Mouse (Mus musculus) kidney, embryonic 15.5 days (tissue): ENCODE results near the gene Specc1. TPM values are rescaled to one million over a fixed set of nuclear protein-coding genes. Genes with fewer than 3 reads are reported as not detected.

ENCODE experiments used
- ATAC-seq: fragments of 200-750 bp; cut with Nextera tagmentation; replicated peaks from 2 replicates; pipeline ENCODE4 v1.8.0; 2017; ENCODE audit warnings: moderate TSS enrichment; ENCODE audit not compliant: low FRiP score
- H3K27ac ChIP-seq: fragments of 300-500 bp; sonication (generic); 2 replicates; pipeline ENCODE4 v1.5.1; 2015; ENCODE audit warnings: mild to moderate bottlenecking, inconsistent platforms
- H3K27me3 ChIP-seq: fragments of 300-500 bp; sonication (generic); 2 replicates; pipeline ENCODE4 v1.6.1; 2015; ENCODE audit warnings: inconsistent platforms
- H3K36me3 ChIP-seq: fragments of 300-500 bp; sonication (generic); 2 replicates; pipeline ENCODE4 v1.6.1; 2015; ENCODE audit warnings: inconsistent platforms
- H3K4me1 ChIP-seq: fragments of 300-500 bp; sonication (generic); 2 replicates; pipeline ENCODE4 v1.6.1; 2015; ENCODE audit warnings: inconsistent platforms
- H3K4me2 ChIP-seq: fragments of 300-500 bp; sonication (generic); 2 replicates; pipeline ENCODE4 v1.6.1; 2015; ENCODE audit warnings: moderate library complexity, mild to moderate bottlenecking, inconsistent platforms
- H3K4me3 ChIP-seq: fragments of 300-500 bp; sonication (generic); replicated peaks from 2 replicates; pipeline ENCODE4 v1.5.1; 2015; ENCODE audit warnings: mild to moderate bottlenecking, inconsistent platforms
- H3K9ac ChIP-seq: fragments of 300-500 bp; sonication (generic); 2 replicates; pipeline ENCODE4 v1.6.1; 2015; ENCODE audit warnings: mild to moderate bottlenecking, inconsistent platforms
- H3K9me3 ChIP-seq: fragments of 300-500 bp; sonication (generic); replicated peaks from 2 replicates; pipeline ENCODE4 v1.6.1; 2016; ENCODE audit warnings: inconsistent platforms
- WGBS: fragments of 180-500 bp; shearing (Covaris S2); methylation state at CpG from one replicate; pipeline ENCODE4 v1.1.7; 2015; ENCODE audit warnings: mixed read lengths; 5-methylcytosine and 5-hydroxymethylcytosine counted together
- polyA plus RNA-seq: library from polyadenylated mRNA; unstranded; fragments of >200 nt; fragmentation: Nextera tagmentation; extraction: Ambion mirVana; gene quantifications from 2 replicates; pipeline ENCODE4 v1.2.1, GENCODE M21; 2015

Specc1 gene
- polyA plus RNA-seq, 1 experiment from 2014 or later, result 9.9 TPM

GRCm38 (mm10) chr11:62070206-62070605, 113.6 kb downstream of the Specc1 start:
- no peak overlapping the region for H3K9ac ChIP-seq
- H3K4me3 ChIP-seq, result no peak overlapping the region
- H3K9me3 ChIP-seq, result no peaks in the 10 kb centered on the region
- H3K4me2 ChIP-seq, result no peak overlapping the region
- no peaks in the 10 kb centered on the region for H3K4me1 ChIP-seq
- WGBS, result 83% methylated on average over 7 of the region's 7 CpGs
- H3K27me3 ChIP-seq, result no peaks in the 10 kb centered on the region
- no peak for ATAC-seq
- H3K27ac ChIP-seq, result no peak overlapping the region
- no peaks in the 10 kb centered on the region for H3K36me3 ChIP-seq

GRCm38 (mm10) chr11:62072406-62072805, 115.8 kb downstream of the Specc1 start:
- Histone ChIP-seq H3K36me3 (no peaks in the 10 kb centered on the region), H3K27me3 (no peaks in the 10 kb centered on the region), H3K9ac (no peak overlapping the region), H3K4me3 (no peak overlapping the region), H3K4me2 (no peak overlapping the region), H3K4me1 (peaks cover 4% of the 10 kb centered on the region; the same call in 1 of the 2 replicates), H3K27ac (no peak overlapping the region), H3K9me3 (no peaks in the 10 kb centered on the region)
- WGBS, result 70% methylated on average over 3 of the region's 3 CpGs
- no peak for ATAC-seq

GRCm38 (mm10) chr11:62073575-62074140, 117.1 kb downstream of the Specc1 start:
- no peak overlapping the region for H3K27ac ChIP-seq
- 90% methylated on average over 7 of the region's 7 CpGs for WGBS
- H3K4me1 ChIP-seq, result peaks cover 6% of the 10 kb centered on the region; the same call in 1 of the 2 replicates
- no peak overlapping the region for H3K4me3 ChIP-seq
- no peaks in the 10 kb centered on the region for H3K9me3 ChIP-seq
- no peak for ATAC-seq
- no peaks in the 10 kb centered on the region for H3K27me3 ChIP-seq
- no peak overlapping the region for H3K9ac ChIP-seq
- H3K4me2 ChIP-seq, result no peak overlapping the region
- no peaks in the 10 kb centered on the region for H3K36me3 ChIP-seq

DNA sequence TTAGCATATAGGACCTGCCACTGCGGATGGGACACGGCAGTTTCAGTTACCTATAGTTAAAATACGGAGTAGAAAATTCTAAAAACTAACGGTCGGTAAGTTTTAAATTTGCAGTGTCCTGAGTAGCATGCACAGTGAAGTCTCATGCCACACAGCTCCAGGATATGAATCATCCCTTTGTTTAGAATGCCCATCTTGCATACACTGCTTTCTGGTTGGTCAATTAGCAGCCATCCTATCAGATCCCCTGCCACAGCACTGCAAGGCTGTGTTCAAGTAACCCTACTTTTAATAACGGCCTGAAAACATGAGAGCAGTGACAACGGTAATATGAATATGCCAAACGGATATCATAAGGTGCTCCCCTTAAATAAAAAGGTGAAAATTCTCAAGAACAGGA, 118.0 kb downstream of the Specc1 start:
- Histone ChIP-seq H3K9me3 (no peaks in the 10 kb centered on the region), H3K4me2 (no peak overlapping the region), H3K27me3 (no peaks in the 10 kb centered on the region), H3K4me3 (no peak overlapping the region), H3K9ac (no peak overlapping the region), H3K4me1 (peaks cover 6% of the 10 kb centered on the region; the same call in 1 of the 2 replicates), H3K27ac (no peak overlapping the region), H3K36me3 (no peaks in the 10 kb centered on the region)
- 88% methylated on average over 8 of the region's 8 CpGs for WGBS
- ATAC-seq, result no peak

GRCm38 (mm10) chr11:62075071-62075470, 118.5 kb downstream of the Specc1 start:
- no peak overlapping the region for H3K9ac ChIP-seq
- 78% methylated on average over 3 of the region's 3 CpGs for WGBS
- H3K36me3 ChIP-seq, result no peaks in the 10 kb centered on the region
- H3K27ac ChIP-seq, result no peak overlapping the region
- H3K4me1 ChIP-seq, result peaks cover 6% of the 10 kb centered on the region; the same call in 1 of the 2 replicates
- H3K4me2 ChIP-seq, result no peak overlapping the region
- H3K4me3 ChIP-seq, result no peak overlapping the region
- no peaks in the 10 kb centered on the region for H3K27me3 ChIP-seq
- ATAC-seq, result no peak
- no peaks in the 10 kb centered on the region for H3K9me3 ChIP-seq

- Histone ChIP-seq H3K36me3 (no peaks in the 10 kb centered on the region), H3K9ac (no peak overlapping the region), H3K4me1 (peaks cover 6% of the 10 kb centered on the region; the same call in 1 of the 2 replicates), H3K27ac (no peak overlapping the region), H3K9me3 (no peaks in the 10 kb centered on the region), H3K4me3 (no peak overlapping the region), H3K4me2 (no peak overlapping the region), H3K27me3 (no peaks in the 10 kb centered on the region)
- 95% methylated on average over 5 of the region's 5 CpGs for WGBS
- ATAC-seq, result no peak
These were observed 119.0 kb downstream of the Specc1 start for GRCm38 (mm10) chr11:62075551-62075950.

DNA sequence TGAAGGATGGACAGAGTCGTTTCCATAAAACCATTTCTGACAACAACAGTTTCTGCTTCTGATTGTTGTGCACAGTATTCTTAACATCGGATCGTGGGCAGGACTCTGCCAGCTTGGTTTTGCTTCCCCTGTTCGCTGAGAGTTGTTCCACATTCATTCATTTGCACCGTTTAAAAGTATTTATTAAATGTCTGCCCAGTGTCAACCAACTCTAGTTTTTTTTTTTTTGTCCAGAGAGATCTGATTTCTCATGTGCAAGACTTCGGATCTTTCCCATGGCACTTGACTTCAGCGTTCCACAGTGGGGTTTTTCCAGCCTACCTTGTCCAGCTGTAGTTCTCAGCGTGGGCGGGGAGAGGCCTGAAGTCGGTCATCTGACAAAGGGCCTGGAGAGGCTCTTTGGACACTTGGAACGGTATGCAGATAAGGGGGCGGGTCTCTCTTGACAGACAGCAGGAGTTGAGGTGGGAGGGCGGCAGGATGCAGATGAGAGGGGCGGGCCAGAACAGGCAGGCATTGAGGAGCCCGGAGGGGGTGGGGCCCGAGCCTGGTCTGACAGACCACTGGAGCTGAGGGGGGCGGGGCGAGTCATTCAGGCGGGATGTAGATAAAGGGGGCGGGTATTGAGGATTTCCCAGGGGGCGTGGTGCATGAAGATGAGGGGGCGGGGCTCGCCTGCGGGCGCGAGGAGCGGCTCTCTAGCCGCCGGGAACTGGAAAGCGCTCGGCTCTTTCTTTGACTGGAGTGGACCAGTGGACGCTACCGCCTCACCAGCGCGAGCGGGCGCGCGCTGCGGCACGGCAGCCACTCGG, 120.0 kb downstream of the Specc1 start:
- H3K36me3 ChIP-seq, result no peaks in the 10 kb centered on the region
- WGBS, result 4% methylated on average over 41 of the region's 42 CpGs
- peak overlapping the region; percentile 84 for H3K4me3 ChIP-seq
- peak overlapping the region; percentile 81 for H3K9ac ChIP-seq
- peaks cover 6% of the 10 kb centered on the region; the same call in 1 of the 2 replicates for H3K4me1 ChIP-seq
- H3K27me3 ChIP-seq, result no peaks in the 10 kb centered on the region
- H3K27ac ChIP-seq, result peak overlapping the region; percentile 97
- no peaks in the 10 kb centered on the region for H3K9me3 ChIP-seq
- H3K4me2 ChIP-seq, result peak overlapping the region; percentile 93
- ATAC-seq, result peak; percentile 99

GRCm38 (mm10) chr11:62077157-62077865, 120.7 kb downstream of the Specc1 start:
- Histone ChIP-seq H3K4me3 (peak overlapping the region; percentile 84), H3K27ac (peak overlapping the region; percentile 97), H3K27me3 (no peaks in the 10 kb centered on the region), H3K4me1 (peaks cover 6% of the 10 kb centered on the region; the same call in 1 of the 2 replicates), H3K9ac (peak overlapping the region; percentile 81), H3K36me3 (no peaks in the 10 kb centered on the region), H3K9me3 (no peaks in the 10 kb centered on the region), H3K4me2 (peak overlapping the region; percentile 93)
- no peak; the same call in 1 of the 2 replicates for ATAC-seq
- 2% methylated on average over 43 of the region's 51 CpGs for WGBS

- no peak overlapping the region for H3K4me3 ChIP-seq
- peak overlapping the region; percentile 93 for H3K4me2 ChIP-seq
These were observed 121.8 kb downstream of the Specc1 start for GRCm38 (mm10) chr11:62078371-62078770.

GRCm38 (mm10) chr11:62079100-62079857, 122.7 kb downstream of the Specc1 start:
- no peak for ATAC-seq
- 85% methylated on average over 8 of the region's 8 CpGs for WGBS
- Histone ChIP-seq H3K9me3 (no peaks in the 10 kb centered on the region), H3K36me3 (no peaks in the 10 kb centered on the region), H3K27ac (no peak overlapping the region), H3K27me3 (no peaks in the 10 kb centered on the region), H3K4me1 (peaks cover 6% of the 10 kb centered on the region; the same call in 1 of the 2 replicates), H3K4me3 (no peak overlapping the region), H3K9ac (no peak overlapping the region), H3K4me2 (no peak overlapping the region)

More at GRCm38 (mm10) chr11:62078371-62078770, 121.8 kb downstream of the Specc1 start:
- WGBS, result 92% methylated on average over 10 of the region's 10 CpGs
- H3K9me3 ChIP-seq, result no peaks in the 10 kb centered on the region
- no peak for ATAC-seq
- peaks cover 6% of the 10 kb centered on the region; the same call in 1 of the 2 replicates for H3K4me1 ChIP-seq
- H3K27ac ChIP-seq, result no peak overlapping the region
- H3K27me3 ChIP-seq, result no peaks in the 10 kb centered on the region
- no peaks in the 10 kb centered on the region for H3K36me3 ChIP-seq
- no peak overlapping the region for H3K9ac ChIP-seq

DNA sequence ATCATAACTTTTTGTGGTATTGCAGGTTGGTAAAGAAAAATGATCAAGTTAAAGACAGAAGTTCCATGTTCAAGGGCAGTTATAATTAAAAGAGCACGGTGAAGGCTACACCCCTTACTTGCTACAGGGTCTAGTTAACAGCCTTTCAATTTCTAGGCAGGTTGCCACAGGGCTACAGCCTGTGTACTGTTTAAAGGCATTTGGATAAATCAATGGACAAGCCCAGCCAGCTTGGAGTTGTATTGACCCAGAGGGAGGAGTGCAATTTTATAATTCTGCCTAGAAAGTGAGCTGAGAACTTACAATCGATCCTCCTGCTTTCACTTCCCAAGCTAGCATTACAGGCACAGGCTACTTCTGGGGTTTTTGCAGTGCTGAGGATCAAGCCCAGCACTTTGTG, 123.9 kb downstream of the Specc1 start:
- Histone ChIP-seq H3K36me3 (no peaks in the 10 kb centered on the region), H3K9me3 (no peaks in the 10 kb centered on the region), H3K9ac (no peak overlapping the region), H3K4me3 (no peak overlapping the region), H3K27ac (no peak overlapping the region), H3K4me1 (peaks cover 6% of the 10 kb centered on the region; the same call in 1 of the 2 replicates), H3K4me2 (no peak overlapping the region), H3K27me3 (no peaks in the 10 kb centered on the region)
- WGBS, result 81% methylated on average over 2 of the region's 2 CpGs
- ATAC-seq, result no peak
